Mouse (Mus musculus): ENCODE data around the gene Hist1h4f.

Hist1h4f gene

DNA sequence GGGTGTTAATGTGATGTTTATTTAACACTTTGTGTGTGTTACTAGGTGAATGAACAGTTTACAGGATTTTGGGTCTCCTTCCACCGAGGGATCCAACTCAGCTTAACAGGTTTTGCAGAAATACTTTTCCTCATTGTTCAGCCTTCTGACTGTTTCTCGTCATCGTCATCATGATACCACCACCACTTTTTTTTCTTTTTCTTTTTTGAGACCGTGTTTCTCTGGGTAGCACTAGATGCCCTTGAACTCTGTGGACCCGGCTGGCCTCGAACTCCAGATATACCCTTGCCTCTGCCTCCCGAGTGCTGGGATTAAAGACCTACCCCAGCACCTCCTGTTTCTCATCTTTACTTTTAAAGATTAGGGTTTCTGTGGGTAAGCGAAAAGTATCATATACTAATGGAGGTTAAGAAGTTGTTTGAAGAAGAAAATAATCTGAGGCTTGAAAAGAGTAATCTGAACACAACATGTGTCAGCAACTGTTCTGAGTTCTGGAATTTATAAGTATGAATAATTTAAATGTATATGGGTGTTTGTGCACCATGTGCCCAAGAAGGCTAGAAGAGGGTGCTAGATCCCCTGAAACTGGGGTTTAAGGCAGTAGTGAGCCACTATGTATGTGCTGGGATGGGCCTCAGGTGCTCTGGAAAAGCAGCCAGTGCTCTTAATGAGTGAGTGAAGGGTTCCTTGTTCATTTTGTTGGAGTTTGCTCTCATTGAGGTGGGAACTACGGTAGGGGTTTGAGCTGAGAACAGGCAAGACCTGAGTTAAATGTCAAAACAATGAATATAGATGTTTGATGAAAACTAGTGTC is 19.0 kb downstream of the Hist1h4f start:
- DNase-seq = peak; percentile 46

DNA sequence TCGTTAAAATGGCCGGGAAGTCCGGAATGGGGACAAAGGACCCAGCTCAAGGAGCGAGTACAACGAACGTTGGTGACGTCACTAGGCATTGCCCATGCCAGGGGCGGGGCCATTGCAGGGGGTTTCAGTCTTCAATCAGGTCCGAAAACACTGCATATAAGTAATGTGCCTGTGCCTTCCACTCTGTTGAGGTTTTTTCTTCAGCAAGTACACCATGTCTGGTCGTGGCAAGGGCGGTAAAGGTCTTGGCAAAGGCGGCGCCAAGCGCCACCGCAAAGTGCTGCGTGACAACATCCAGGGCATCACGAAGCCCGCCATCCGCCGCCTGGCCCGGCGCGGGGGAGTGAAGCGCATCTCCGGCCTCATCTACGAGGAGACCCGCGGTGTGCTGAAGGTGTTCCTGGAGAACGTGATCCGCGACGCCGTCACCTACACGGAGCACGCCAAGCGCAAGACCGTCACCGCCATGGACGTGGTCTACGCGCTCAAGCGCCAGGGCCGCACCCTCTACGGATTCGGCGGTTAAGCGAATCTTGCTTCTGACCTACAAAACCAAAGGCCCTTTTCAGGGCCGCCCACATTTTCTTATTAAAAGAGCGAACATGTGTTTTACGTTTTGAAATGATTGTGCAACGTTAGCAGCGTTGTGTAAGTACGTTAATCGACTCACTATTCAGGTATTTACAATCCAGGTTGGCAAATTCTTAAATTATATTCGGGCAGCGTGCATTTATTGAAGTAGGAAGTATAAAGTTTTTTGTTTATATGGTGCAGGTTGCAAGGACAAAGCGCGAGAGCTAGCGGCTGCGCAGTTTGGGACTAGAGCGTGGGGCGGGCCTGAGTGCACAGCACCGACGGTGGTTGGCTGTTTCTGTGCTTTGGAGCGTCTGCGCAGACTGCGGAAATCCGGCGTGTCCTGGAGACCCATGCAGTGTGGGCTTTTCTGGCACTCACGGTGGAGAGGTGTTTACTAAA is 20.3 kb downstream of the Hist1h4f start, which contains the start of gene Hist1h4h:
Gene Hist1h4h, plus strand, starts transcription at position 150 of the 975 bp plus-strand sequence.
- DNase-seq = peak; percentile 99

DNA sequence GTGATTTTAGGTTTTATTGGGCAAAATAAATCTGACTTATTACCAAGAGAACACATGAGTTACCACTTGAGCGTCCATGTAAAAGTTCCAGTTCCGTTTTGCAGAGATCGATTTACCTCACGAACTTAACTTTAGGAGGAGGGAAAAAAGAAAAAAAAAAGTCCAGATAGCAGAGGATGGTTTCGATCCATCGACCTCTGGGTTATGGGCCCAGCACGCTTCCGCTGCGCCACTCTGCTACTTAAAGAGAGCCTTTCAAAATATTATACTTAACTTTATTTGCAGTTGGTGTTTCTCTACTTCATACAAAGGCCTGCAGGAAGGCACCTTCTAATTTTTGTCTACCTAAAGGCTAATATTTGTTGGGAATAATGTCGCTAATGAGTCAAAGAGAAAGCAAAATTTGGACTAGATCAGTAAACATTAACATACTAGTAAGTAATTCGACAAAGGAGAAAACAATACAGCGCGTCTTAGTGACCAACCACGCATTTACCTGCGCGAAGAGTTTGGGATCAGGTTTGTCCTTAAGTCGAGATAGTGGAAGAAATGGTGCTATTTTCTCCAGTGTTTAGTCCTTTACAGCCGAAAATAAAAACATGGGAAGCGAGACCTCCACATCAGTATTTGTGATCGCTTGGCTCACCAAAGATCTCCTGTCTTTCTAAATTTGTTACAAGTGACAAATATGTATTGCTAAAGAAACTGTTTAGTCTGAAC is 21.1 kb downstream of the Hist1h4f start:
- DNase-seq = peak; percentile 70

DNA sequence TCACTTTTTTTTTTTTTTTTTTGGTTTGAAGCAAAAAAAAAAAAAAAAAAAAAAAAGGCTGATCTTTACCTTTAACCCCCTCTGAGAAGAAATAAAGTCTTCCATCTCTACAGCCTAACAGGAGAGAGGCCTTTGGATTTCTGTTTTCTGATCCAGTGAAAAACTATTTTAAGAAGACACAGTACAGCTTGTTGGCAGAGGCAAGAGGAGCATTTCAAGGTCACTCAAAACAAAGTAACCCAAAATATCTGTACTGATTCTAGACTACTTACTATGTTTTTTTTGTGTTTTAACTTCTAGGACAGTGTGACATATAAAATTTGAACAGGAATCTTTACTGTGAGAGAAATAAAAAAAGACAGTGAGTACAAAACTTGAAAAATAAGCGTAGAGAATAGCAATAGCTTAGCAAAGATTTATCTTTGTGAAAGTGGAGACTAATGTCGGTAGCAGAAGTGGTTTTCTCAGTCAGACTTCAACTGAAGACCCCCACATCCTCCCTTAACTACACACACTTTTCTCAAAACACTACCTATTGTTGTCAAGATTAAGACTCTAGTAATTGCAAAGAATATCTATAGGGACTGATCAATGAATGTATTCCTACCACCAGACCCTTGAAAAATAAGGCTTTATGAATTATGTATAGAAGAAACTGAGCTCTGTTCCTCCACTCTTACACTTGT is 21.8 kb downstream of the Hist1h4f start:
- no peak for DNase-seq

DNA sequence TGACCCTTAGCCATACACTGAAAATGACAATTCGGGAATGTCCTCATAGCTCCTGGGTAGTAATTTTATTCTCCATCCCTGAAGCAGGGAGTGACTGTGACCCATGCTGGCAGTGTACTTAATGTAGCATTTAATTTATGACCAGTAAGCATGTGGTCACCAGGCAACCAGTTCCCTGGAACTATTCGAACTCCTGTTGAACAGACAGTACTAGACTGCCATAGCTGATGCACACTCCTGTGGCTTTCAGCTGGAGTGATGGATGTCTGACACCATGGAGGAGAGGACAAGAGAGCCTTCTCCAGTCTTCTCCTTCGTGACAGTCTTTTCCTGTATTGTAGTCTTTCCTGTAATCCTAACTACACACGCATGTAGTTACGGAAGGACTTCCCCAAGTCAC is 22.4 kb downstream of the Hist1h4f start:
- DNase-seq = no peak

DNA sequence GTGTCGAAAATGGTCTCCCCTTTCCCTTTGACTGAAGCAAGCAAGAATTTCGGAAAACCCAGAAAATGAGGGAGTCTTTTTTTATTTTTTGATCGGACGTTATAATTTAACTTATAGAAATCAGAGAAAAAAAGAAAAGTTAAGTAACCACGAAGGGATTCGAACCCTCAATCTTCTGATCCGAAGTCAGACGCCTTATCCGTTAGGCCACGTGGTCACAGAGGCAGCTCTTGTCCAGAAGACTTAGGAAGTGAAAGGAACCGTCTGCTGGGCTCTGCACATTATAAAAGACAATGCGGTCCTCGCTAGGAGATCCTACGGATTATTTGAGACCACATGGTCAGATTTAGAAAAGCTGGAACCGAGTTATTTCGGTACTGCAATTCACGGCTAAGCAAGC is 25.1 kb downstream of the Hist1h4f start:
- DNase-seq = peak; percentile 93

DNA sequence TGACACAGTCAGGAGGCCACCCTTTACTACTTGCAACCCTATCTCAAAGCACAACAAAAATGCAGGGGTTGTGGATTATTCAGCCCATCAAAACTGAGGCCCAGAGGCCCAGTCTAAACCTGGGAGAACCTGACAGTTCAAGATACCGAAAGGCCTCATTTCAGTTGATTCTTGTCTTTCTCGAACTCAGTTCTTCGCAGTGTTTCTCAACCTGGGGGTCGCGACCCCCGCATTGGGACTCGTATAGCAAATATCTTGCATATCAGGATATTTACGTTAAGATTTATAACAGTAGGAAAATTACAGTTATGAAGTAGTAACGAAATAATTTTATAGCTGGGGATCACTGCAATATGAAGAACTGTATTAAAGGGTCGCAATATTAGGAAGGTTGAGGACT is 25.5 kb downstream of the Hist1h4f start:
- peak; percentile 70 for DNase-seq

DNA sequence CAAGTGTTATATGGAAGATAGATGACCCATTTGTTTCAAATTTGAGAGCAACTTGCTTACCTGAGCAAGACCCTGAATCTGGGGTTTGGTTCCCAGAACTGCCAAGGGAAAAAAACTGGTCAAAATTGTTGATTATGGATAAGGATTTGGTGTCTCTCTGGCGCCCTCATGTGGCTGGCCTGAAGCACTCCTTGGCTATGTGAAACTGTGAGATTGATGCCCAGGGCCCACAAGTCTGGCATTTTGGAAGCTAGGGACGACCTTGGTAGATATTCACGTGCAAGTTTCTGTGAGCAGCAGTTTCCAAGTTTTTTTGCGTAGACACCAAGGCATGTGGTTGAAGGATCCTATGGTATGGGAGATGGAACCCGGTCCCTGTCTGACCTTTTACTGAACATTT is 26.8 kb downstream of the Hist1h4f start:
- DNase-seq = peak; percentile 85

DNA sequence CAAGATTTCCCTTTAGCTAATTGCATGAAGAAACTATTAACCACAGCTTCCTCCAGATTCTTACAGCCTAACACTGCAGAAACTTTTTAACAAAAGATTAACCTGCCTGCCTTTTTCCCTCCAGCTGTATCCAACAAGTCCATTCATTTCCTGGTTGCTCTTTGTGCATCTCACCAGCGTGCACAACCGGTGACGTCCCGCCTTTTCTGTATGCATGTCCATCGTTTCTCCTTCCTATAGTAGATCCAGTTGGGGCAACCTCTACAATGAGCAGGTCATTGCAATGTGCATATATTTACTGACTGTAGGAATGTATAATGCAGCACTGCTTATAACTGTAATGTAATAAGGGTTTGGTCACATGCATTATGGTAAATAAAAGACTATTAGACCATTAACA is 27.5 kb downstream of the Hist1h4f start:
- no peak for DNase-seq

DNA sequence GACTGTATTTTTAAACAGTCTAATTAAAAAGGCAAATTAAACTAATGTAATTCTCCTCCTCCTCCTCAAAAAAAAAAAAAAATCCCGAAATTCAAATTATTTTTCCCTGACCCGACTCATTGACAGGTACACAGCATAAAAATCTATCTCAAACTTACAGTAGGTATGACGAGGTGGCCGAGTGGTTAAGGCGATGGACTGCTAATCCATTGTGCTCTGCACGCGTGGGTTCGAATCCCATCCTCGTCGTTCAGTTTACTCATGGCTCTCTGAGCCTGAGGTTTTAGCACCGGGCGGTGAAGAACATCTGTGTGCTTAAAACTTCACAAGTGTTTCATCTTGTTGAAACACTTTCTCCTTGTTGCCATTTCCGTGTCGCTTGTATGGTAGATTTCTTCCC is 29.7 kb downstream of the Hist1h4f start:
- peak; percentile 84 for DNase-seq

DNA sequence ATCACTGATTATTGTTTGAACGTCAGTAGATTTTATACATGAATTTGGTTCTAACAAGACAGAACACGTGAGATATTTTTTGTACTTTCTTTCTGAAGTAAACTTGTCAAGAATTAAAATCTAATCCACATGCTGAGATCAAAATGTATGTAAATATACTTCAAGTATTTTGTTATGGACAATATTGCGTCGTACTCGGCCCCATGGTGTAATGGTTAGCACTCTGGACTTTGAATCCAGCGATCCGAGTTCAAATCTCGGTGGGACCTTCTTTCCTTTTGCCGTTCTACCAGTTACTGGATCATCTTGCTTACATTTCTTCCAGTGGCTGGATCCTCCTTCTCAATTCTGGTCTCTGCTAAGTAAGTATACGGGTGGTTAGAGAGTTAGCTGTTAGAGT is 32.0 kb downstream of the Hist1h4f start:
- peak; percentile 83 for DNase-seq

DNA sequence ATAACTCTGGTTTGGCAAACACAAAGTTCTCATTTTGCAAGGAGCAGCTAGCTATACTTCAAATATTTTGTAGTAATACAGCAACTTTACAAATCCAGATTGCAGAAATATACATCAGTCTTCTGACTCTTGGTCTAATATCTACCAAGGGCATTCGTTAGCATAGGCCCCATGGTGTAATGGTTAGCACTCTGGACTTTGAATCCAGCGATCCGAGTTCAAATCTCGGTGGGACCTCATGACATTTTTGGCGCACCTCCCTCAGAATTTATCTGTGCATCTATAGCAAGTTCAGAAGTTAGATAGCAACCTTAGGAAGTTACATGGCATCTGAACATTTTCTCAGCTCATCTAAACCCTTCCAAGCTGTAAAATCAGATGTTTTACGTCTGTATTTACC is 32.6 kb downstream of the Hist1h4f start:
- DNase-seq = peak; percentile 88

DNA sequence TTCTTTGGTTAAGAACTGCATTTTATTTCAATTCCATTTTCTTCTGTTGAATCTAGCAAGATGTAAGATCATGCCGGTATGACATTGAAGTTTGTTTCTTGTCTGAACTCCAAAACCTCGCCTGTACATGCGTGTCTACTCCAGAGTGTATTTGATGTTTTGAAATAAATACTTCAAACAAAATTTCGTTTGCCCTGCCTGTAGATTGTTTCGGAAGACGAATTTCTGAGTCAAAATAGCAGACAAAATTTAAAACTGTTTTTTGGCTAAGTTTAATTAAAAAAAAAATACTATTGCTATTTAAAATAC is 33.2 kb downstream of the Hist1h4f start:
- DNase-seq = no peak

DNA sequence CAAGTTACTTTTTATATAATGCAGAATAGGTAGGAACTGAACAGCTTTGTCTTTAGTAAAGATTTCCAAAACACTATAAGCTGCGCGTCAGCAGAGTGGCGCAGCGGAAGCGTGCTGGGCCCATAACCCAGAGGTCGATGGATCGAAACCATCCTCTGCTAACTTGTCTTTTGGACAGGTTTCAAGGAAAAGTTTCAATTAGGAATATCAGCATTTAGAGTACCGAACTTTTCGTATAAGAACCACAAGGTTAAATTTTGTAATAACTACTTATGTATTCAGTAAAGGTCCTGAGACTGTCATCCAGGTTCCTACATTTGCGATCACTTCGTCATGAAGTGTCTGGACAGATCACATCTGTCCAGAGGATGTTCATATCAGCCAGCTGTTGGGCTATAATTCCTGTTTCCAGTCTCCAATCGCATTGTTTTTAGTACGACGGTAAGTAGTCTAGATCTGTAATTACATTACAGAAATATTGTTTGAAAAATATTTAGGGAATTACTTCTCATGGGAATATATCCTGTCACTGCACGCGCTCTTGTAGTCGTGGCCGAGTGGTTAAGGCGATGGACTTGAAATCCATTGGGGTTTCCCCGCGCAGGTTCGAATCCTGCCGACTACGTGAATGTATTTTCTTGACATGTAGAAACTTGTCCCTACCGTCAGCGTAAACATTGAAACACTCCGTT is 33.7 kb downstream of the Hist1h4f start:
- peak; percentile 85 for DNase-seq

DNA sequence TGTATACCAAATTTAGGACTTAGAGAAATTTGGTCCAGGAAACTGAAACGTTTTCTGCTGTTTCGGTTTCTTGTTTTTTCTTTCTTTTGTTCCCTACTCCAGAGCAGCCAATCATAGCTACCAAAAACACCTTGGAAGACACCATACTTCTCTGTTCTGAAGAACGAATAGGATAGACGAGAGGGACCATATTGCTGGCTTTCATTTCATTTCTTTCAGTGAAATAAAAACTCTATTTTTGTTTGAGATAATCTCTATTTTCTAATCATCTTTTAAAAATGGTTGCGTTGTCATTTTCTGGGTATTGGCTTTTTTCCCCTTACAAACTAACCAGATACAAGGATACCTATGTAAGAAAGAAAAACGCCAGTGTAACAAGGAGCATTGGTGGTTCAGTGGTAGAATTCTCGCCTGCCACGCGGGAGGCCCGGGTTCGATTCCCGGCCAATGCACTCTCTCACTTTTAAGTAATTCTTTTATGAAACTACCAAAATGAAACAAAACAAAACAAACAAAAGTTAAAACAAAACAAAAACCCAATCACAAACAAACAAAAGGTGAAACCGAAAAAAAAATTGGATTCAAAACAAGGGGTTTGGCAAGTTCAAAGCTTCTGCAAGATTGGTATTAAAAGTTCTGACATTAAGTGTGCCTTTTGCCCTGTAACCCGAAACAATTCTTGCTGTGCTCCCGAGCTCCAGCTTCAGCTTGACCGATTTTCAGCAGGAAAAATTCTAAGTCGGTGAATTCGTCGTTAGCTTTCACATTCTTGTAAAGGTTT is 34.4 kb downstream of the Hist1h4f start:
- DNase-seq = peak; percentile 78

DNA sequence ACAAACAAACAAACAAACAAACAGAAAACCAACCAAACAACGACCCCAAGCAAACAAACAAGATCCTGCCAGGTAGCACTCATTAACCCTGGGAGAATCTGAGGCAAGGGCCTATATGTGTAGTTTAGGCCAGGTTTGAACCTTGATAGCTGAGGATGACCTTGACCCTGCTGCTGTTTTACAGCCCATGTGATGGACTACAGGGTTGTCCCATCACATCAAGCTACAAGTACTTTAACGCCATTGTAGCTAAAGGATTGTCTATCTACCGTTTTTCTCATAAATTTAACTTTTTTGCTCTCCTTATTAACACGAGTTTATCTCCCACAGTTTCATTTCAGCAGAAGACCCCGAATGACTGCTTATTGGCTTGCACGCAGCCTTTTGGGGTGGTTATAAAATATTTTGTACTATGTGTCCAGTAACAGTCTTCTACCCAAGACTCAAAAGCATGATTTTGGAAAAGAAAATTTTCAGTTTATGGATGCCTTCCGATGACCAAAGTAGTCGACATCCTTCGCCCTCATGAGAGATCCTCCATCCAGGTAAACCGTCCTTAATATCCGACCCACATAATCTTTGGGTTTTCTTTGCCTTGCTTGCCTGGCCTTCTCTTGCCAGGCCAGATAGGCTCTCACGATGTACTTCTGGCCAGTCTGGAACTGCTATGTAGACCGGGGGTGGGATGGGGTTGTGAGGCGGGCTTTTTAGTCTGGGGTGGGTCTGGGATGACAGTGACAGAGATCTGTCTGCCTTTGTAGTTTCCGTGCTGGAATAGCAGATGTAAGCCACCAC is 35.4 kb downstream of the Hist1h4f start:
- DNase-seq = no peak

DNA sequence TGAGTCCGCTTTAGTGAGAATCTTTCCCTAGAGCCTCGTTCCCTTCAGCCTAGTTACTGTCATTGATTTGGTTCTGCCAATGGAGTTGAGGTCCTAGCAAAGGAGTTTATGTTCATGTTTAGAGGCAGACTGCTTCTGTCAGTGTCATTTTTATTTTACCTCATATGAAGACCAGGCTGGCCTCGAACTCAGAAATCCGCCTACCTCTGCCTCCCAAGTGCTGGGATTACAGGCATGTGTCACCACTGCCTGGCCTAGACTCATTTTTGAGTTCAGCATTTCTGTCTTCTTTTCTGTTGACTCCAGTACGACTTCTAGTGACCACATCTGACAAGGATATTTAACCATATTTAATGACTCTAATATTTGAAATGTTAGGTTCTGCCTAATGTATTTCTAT is 36.2 kb downstream of the Hist1h4f start:
- DNase-seq = peak; percentile 11

DNA sequence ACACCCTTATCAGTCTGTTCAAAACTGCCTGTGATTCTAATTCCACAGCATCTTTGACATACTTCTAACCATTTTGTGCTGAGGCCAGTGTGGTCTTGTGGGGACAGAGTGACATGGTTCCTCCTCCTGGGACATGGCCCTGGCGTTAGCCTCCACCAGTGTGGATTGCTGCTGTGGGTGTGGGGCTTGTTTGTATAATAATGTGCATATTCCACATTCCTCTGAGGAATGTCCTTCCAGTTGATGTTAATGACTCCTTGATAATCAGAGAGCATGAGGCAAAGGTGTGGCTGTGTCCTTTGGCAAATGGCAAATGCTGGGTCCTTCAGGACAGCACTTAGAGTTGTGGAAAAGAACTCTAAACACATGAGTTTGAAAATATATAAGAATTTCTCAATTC is 37.9 kb downstream of the Hist1h4f start:
- DNase-seq = no peak

DNA sequence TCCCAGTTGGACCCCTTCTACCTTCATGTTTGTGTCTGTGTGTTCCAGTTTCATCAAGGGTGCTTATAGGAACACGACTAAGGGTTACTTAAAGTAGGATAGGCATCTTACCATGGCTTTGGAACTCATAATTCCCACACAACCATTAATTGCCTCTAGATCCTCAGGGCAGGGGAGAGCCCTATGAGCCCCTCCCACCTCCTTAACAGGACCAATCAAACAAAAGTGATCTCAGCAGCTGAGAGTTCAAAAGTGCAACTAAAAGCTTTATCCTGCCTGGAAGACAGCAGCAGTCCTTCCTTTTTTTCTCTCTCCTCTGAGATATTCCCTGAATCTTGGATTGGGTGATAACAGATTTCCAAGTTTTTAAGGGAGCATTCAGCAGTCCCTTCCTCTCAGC is 41.3 kb downstream of the Hist1h4f start:
- DNase-seq = no peak

DNA sequence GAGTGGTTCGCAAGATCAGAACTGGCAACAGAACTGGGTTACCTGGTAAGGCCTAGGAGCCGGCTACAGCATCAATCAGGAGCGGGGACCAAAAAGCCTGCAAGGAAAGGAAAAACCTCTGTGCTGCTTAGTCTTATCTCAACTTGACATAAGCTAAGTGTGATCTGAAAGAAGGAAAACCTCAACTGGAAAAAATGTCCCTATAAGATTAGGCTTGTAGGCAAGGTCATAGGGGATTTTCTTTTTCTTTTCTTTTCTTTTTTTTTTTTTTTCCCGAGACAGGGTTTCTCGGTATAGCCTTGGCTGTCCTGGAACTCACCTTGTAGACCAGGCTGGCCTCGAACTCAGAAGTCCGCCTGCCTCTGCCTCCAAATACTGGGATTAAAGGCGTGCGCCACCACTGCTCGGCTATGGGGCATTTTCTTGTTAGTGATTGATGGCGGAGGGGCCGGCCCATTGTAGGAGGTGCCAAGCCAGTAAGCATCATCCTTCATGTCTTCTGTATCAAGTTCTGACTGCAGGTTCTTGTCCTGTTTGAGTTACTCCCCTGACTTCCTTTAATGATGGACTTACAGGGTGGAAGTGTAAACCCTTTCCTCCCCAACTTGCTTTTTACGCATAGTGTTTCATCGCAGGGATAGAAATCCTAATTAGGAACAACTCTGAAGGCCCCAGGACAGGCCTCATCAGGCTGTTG is 44.5 kb downstream of the Hist1h4f start:
- DNase-seq = peak; percentile 58
